Mouse (Mus musculus) erythroblast, embryonic 14.5 days (primary cell): ENCODE measurements around the gene Gas7.

Source experiments
- GATA1 ChIP-seq: IDR thresholded peaks from 2 replicates; pipeline ENCODE4 v1.6.1; 2012; ENCODE audit warnings: low read length, inconsistent platforms, mixed read lengths
- TAL1 ChIP-seq: IDR thresholded peaks from 3 replicates; pipeline ENCODE4 v1.6.1; 2012; ENCODE audit warnings: low read length, inconsistent platforms, mixed read lengths

DNA sequence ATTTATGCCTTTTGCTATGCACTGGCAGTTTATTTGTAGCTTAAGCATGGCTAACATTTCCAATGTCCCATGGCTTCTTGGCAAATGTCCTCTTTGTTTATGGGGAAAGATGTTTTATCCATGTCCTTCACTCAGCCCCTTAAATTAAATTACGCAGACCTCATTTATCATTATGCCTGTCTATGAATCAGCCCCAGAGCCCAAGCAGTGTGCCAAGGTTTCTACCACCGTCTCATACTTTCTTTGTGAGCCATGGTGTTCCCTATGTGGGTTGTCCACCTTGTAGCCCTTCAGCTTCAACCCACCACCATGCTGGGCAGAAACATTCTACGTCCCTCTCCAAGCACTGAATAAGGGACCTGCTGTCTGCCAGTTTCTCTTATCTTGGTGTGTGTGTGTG lies 183.2 kb downstream of the Gas7 start:
- no peak for TF ChIP-seq TAL1
- TF ChIP-seq GATA1 = no peak
